Mouse (Mus musculus) cerebellum, adult 2 months (tissue): ENCODE results near the gene Bbx.

Experiments
- CTCF ChIP-seq: fragments of 200-500 bp; IDR thresholded peaks from 2 replicates; pipeline ENCODE4 v1.5.1; 2011; ENCODE audit warnings: low read depth, mild to moderate bottlenecking, control low read depth, low read length, moderate library complexity, borderline replicate concordance; ENCODE audit not compliant: insufficient read depth
- POLR2A ChIP-seq: fragments of 200-500 bp; IDR thresholded peaks from 2 replicates; pipeline ENCODE4 v1.6.1; 2011; ENCODE audit warnings: low read length, control low read depth, borderline replicate concordance; ENCODE audit not compliant: insufficient read depth

DNA sequence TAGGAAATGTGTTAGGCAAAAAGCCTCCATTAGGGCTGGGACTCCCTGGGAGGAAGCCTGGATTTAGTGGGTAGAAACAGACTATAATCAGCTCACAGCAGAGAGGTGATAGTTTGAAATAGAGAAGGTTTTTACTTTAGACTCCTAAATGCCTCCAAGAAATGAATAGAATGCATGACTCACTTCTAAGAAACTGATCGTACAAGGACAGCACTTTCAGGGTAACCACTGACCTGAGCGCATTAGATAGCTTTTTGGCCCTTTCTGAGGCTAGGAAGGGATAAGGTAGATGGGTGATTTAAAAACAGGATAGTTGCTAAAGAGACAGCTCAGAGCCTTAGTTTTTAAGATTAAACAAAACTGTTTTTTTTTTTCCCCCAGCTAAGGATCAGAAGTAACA lies 221.4 kb downstream of the Bbx start:
- no peak for TF ChIP-seq CTCF
- TF ChIP-seq POLR2A, result no peak
